Mouse (Mus musculus): ENCODE measurements around the gene Bcap31. TPM values are rescaled to one million over a fixed set of nuclear protein-coding genes. Genes with fewer than 3 reads are reported as not detected.

Gene Bcap31
- polyA plus RNA-seq, 1 experiment from 2014 or later: 129 TPM

DNA sequence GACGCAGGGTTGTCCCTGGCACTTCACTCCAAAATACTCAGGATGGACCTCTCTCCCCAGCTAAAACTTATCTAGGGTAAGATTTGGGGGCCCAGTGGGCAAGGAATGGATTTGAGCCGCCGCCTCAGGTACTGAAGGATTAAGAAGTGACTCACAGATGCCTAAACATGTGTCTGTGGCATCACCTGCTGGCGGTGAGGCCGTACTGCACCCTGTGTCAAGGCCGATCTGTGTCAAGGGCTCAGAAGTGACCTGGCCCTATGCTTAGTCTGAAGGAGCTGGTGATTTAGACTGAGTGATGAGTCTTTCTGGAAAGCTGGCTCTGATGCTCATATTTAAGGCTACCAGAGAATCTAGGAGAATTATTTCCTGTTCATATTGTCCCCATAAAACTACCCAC lies 61.8 kb downstream of the Bcap31 start:
- Histone ChIP-seq H3K4me2 (ENCODE audit: low read depth, low read length) (no peak overlapping the region), H3K4me1 (ENCODE audit: control insufficient read depth, low read depth, low read length) (no peaks in the 10 kb centered on the region), H3K27me3 (ENCODE audit: control insufficient read depth, insufficient read depth, low read depth, low read length) (no peaks in the 10 kb centered on the region; the same call in 1 of the 2 replicates), H3K27ac (ENCODE audit: low read length) (no peak overlapping the region), H3K9ac (ENCODE audit: low read depth, low read length) (no peak overlapping the region), H3K4me3 (ENCODE audit: low read depth, low read length) (no peak overlapping the region), H3K36me3 (ENCODE audit: control insufficient read depth, insufficient read depth) (no peaks in the 10 kb centered on the region), H3K9me3 (replicated peaks; ENCODE audit: control insufficient read depth, low read length) (no peaks in the 10 kb centered on the region)
- WGBS (ENCODE audit: insufficient replicate concordance): 21% methylated on average over 6 of the region's 6 CpGs
- no peak; the same call in 1 of the 2 replicates for ATAC-seq (ENCODE audit: low read depth)

DNA sequence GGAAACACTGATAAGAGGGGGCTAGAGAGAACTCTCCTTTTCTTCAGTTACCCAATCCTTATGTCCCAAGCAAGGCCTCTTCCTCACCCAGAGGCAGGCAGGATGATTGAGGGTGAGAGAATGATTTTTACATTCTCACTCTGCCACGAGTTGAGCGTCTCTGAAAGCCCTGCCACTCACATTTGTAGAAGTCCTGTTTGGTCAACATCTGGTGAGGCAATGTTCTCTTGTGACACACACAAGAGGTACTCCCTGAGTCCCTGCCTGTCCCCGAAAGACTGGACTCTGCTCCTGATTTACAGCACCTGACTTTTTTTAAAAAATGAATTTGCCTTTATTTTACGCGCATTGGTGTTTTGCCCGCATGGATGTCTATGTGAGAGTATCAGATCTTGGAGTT lies 62.6 kb downstream of the Bcap31 start:
- 66% methylated on average over 6 of the region's 6 CpGs for WGBS (ENCODE audit: insufficient replicate concordance)

DNA sequence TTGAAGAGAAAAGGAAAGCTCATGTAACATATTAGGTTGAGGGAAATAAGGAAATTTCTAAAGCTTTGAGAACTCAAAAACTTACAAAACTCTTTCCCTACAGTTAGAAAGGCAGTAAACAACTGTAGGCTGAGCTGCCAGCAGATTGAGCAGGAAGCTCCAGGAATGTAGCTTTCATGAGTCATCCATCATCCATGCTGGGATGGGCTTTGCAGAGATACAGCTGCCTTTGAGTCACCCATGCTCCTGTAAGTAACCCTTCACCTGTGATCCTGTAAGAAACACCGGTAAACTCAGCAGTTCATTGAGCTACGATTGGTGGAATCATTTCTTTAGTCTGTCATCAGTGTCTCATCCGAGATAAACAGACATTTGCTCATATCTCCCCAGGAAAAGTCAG lies 65.1 kb downstream of the Bcap31 start:
- Histone ChIP-seq H3K27ac (ENCODE audit: low read length) (no peak overlapping the region), H3K27me3 (ENCODE audit: control insufficient read depth, insufficient read depth, low read depth, low read length) (no peaks in the 10 kb centered on the region; the same call in 1 of the 2 replicates), H3K4me2 (ENCODE audit: low read depth, low read length) (no peak overlapping the region), H3K9ac (ENCODE audit: low read depth, low read length) (no peak overlapping the region), H3K36me3 (ENCODE audit: control insufficient read depth, insufficient read depth) (no peaks in the 10 kb centered on the region), H3K4me1 (ENCODE audit: control insufficient read depth, low read depth, low read length) (no peaks in the 10 kb centered on the region), H3K9me3 (replicated peaks; ENCODE audit: control insufficient read depth, low read length) (no peaks in the 10 kb centered on the region), H3K4me3 (ENCODE audit: low read depth, low read length) (no peak overlapping the region)
- no peak for ATAC-seq (ENCODE audit: low read depth)
- 56% methylated on average over 3 of the region's 3 CpGs for WGBS (ENCODE audit: insufficient replicate concordance)

More for the DNA sequence above, 62.6 kb downstream of the Bcap31 start:
- Histone ChIP-seq H3K9me3 (replicated peaks; ENCODE audit: control insufficient read depth, low read length) (no peaks in the 10 kb centered on the region), H3K36me3 (ENCODE audit: control insufficient read depth, insufficient read depth) (no peaks in the 10 kb centered on the region), H3K4me3 (ENCODE audit: low read depth, low read length) (no peak overlapping the region), H3K27ac (ENCODE audit: low read length) (no peak overlapping the region), H3K4me1 (ENCODE audit: control insufficient read depth, low read depth, low read length) (no peaks in the 10 kb centered on the region), H3K9ac (ENCODE audit: low read depth, low read length) (no peak overlapping the region), H3K27me3 (ENCODE audit: control insufficient read depth, insufficient read depth, low read depth, low read length) (no peaks in the 10 kb centered on the region; the same call in 1 of the 2 replicates), H3K4me2 (ENCODE audit: low read depth, low read length) (no peak overlapping the region)
- ATAC-seq (ENCODE audit: low read depth): peak; percentile 51

DNA sequence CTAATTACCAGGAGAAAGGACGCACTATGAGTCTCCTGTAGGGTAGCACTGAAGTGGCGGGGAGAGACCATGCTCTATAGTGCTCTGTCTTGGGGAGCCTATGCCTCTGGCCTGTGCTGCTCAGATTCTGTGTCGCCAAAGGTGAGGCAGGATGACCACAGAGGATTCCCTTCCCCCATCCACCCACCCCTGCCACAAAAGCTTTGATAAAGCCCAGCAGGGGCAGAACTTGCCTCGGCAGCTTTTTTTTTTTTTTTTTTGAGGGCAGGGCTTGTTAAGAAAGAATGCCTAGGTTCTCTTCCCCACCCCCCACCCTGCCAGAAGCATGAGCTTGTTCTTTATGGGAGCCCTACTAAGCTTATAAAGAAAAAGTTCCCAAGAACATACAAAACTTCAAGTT lies 70.9 kb downstream of the Bcap31 start:
- no peak for ATAC-seq (ENCODE audit: low read depth)
- Histone ChIP-seq H3K4me2 (ENCODE audit: low read depth, low read length) (no peak overlapping the region), H3K4me1 (ENCODE audit: control insufficient read depth, low read depth, low read length) (no peaks in the 10 kb centered on the region), H3K27me3 (ENCODE audit: control insufficient read depth, insufficient read depth, low read depth, low read length) (peaks cover 13% of the 10 kb centered on the region), H3K9me3 (replicated peaks; ENCODE audit: control insufficient read depth, low read length) (no peaks in the 10 kb centered on the region), H3K4me3 (ENCODE audit: low read depth, low read length) (no peak overlapping the region), H3K27ac (ENCODE audit: low read length) (no peak overlapping the region), H3K9ac (ENCODE audit: low read depth, low read length) (no peak overlapping the region), H3K36me3 (ENCODE audit: control insufficient read depth, insufficient read depth) (no peaks in the 10 kb centered on the region)
- WGBS (ENCODE audit: insufficient replicate concordance): 33% methylated on average over 4 of the region's 4 CpGs

DNA sequence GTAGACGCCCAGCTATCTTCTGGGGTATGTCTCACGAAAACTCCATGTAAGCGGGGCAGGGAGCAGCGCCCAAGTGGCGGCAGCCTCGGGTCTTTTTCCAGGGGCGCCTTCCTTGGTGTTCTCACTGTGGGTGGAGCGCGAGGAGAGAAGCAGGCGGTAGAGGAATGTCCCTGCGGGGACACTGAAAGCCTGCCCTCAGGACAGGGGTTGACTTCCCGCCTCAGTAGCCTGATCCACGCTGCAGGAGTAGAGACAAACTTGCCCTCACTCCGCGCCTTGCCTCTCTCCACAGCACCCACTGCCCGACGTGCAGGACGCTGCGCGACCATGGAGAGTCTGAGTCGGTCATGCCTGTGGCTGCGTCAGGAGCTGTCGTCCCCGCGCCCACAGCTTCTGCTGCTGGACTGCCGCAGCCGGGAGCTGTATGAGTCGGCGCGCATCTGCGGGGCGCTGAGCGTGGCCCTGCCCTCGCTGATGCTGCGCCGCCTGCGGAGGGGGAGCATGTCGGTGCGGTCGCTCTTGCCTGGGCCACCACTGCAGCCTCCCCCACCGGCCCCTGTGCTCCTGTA lies 76.0 kb downstream of the Bcap31 start:
- Histone ChIP-seq H3K4me3 (ENCODE audit: low read depth, low read length) (peak overlapping the region; percentile 49), H3K36me3 (ENCODE audit: control insufficient read depth, insufficient read depth) (no peaks in the 10 kb centered on the region), H3K9me3 (replicated peaks; ENCODE audit: control insufficient read depth, low read length) (no peaks in the 10 kb centered on the region), H3K27ac (ENCODE audit: low read length) (no peak overlapping the region), H3K27me3 (ENCODE audit: control insufficient read depth, insufficient read depth, low read depth, low read length) (peaks cover 61% of the 10 kb centered on the region), H3K9ac (ENCODE audit: low read depth, low read length) (no peak overlapping the region; the same call in 1 of the 2 replicates), H3K4me2 (ENCODE audit: low read depth, low read length) (peak overlapping the region; percentile 50), H3K4me1 (ENCODE audit: control insufficient read depth, low read depth, low read length) (no peaks in the 10 kb centered on the region)
- 21% methylated on average over 40 of the region's 41 CpGs for WGBS (ENCODE audit: insufficient replicate concordance)
- ATAC-seq (ENCODE audit: low read depth): no peak

DNA sequence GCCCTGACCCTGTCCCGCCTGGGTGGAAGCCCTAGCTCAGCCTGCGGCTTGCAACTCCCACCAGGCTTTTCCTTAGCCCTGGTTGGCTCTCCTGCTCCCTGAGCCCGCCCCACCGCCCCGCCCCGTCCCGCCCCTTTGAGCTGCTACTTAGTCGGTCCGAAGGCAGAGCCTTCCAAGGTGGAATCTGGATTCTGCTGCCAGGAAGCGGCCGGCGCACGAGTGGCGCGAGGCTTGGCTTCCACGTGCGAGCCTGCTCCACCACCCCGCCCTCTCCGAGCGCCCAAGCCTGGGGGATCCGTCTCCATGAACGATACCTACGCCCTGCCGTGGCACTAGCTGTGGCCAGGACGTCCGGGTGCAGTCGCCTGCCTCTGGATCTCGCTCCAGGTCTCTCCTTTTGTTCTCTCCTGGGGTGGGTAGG lies 76.7 kb downstream of the Bcap31 start, which contains the start of gene Dusp9:
Gene Dusp9, plus strand, starts transcription at position 165 of the 421 bp plus-strand sequence.
- Histone ChIP-seq H3K27me3 (ENCODE audit: control insufficient read depth, insufficient read depth, low read depth, low read length) (peaks cover 68% of the 10 kb centered on the region), H3K4me2 (ENCODE audit: low read depth, low read length) (peak within 1 kb of the TSS; percentile 50), H3K4me1 (ENCODE audit: control insufficient read depth, low read depth, low read length) (no peaks in the 10 kb centered on the region), H3K36me3 (ENCODE audit: control insufficient read depth, insufficient read depth) (no peaks in the 10 kb centered on the region), H3K27ac (ENCODE audit: low read length) (no peak within 1 kb of the TSS), H3K9me3 (replicated peaks; ENCODE audit: control insufficient read depth, low read length) (no peaks in the 10 kb centered on the region), H3K9ac (ENCODE audit: low read depth, low read length) (peak within 1 kb of the TSS; percentile 20; the same call in 1 of the 2 replicates), H3K4me3 (ENCODE audit: low read depth, low read length) (peak within 1 kb of the TSS; percentile 49)
- WGBS (ENCODE audit: insufficient replicate concordance): 16% methylated on average over 28 of the region's 28 CpGs
- peak; percentile 82 for ATAC-seq (ENCODE audit: low read depth)

DNA sequence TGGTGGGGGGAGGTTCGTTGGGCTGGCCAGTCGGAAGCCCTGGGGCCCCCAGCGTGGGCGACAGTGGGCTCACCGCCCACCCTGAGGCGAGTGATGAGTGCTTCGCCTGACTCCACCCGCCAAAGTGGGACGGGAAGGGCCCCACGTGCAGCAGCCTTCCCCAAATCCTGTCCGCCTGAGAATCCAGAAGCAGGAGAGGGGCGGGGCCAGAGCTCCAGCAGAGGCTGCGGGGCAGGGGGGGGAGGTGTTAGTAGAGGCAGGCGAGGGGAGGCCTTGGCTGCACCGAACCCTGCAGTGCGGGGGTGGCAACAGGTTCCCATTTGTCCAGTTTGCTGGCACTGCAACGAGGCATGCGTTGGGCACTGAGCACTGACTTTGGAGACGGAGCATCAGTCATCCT lies 78.6 kb downstream of the Bcap31 start:
- WGBS (ENCODE audit: insufficient replicate concordance): 24% methylated on average over 19 of the region's 19 CpGs
- ATAC-seq (ENCODE audit: low read depth): no peak
- Histone ChIP-seq H3K27ac (ENCODE audit: low read length) (no peak overlapping the region), H3K4me3 (ENCODE audit: low read depth, low read length) (no peak overlapping the region), H3K36me3 (ENCODE audit: control insufficient read depth, insufficient read depth) (no peaks in the 10 kb centered on the region), H3K27me3 (ENCODE audit: control insufficient read depth, insufficient read depth, low read depth, low read length) (peaks cover 71% of the 10 kb centered on the region), H3K9me3 (replicated peaks; ENCODE audit: control insufficient read depth, low read length) (no peaks in the 10 kb centered on the region), H3K4me2 (ENCODE audit: low read depth, low read length) (peak overlapping the region; percentile 51), H3K4me1 (ENCODE audit: control insufficient read depth, low read depth, low read length) (no peaks in the 10 kb centered on the region), H3K9ac (ENCODE audit: low read depth, low read length) (no peak overlapping the region)

Other genes starting within 250 kb of the Bcap31 start
- gene Bgn, start 232.6 kb downstream of the Bcap31 start, polyA plus RNA-seq (2015; fragmentation: Nextera tagmentation; extraction: Ambion mirVana): 12.7 and 17.0 TPM in 2 replicates
- 0.05 TPM in 1 of 2 replicates, not detected in the other for gene Atp2b3, start 213.1 kb downstream of the Bcap31 start, polyA plus RNA-seq (2015; fragmentation: Nextera tagmentation; extraction: Ambion mirVana)
- 21.3 and 21.5 TPM in 2 replicates for gene Dusp9, start 76.8 kb downstream of the Bcap31 start, polyA plus RNA-seq (2015; fragmentation: Nextera tagmentation; extraction: Ambion mirVana)
- 1.5 and 1.6 TPM in 2 replicates for gene Pnck, start 56.1 kb downstream of the Bcap31 start, polyA plus RNA-seq (2015; fragmentation: Nextera tagmentation; extraction: Ambion mirVana)
- gene Slc6a8, start 43.0 kb downstream of the Bcap31 start, polyA plus RNA-seq (2015; fragmentation: Nextera tagmentation; extraction: Ambion mirVana): 0.12 and 0.50 TPM in 2 replicates
- gene Abcd1, start 422 bp upstream of the Bcap31 start, polyA plus RNA-seq (2015; fragmentation: Nextera tagmentation; extraction: Ambion mirVana): 8.0 and 8.1 TPM in 2 replicates
- gene Plxnb3, start 40.9 kb upstream of the Bcap31 start, polyA plus RNA-seq (2015; fragmentation: Nextera tagmentation; extraction: Ambion mirVana): 0.23 and 0.47 TPM in 2 replicates
- 1.1 and 2.9 TPM in 2 replicates for gene Srpk3, start 58.2 kb upstream of the Bcap31 start, polyA plus RNA-seq (2015; fragmentation: Nextera tagmentation; extraction: Ambion mirVana)
- gene Idh3g, start 70.7 kb upstream of the Bcap31 start, polyA plus RNA-seq (2015; fragmentation: Nextera tagmentation; extraction: Ambion mirVana): 111 and 112 TPM in 2 replicates
- gene Ssr4, start 70.9 kb upstream of the Bcap31 start, polyA plus RNA-seq (2015; fragmentation: Nextera tagmentation; extraction: Ambion mirVana): 158 and 167 TPM in 2 replicates
- 0.02 and 0.08 TPM in 2 replicates for gene Pdzd4, start 108.8 kb upstream of the Bcap31 start, polyA plus RNA-seq (2015; fragmentation: Nextera tagmentation; extraction: Ambion mirVana)
- gene Avpr2, start 175.9 kb upstream of the Bcap31 start, polyA plus RNA-seq (2015; fragmentation: Nextera tagmentation; extraction: Ambion mirVana): 0.08 and 0.25 TPM in 2 replicates
- 0.16 and 0.35 TPM in 2 replicates for gene L1cam, start 179.9 kb upstream of the Bcap31 start, polyA plus RNA-seq (2015; fragmentation: Nextera tagmentation; extraction: Ambion mirVana)
- 6.6 and 7.7 TPM in 2 replicates for gene Arhgap4, start 205.7 kb upstream of the Bcap31 start, polyA plus RNA-seq (2015; fragmentation: Nextera tagmentation; extraction: Ambion mirVana)
- 69.0 and 70.6 TPM in 2 replicates for gene Naa10, start 205.8 kb upstream of the Bcap31 start, polyA plus RNA-seq (2015; fragmentation: Nextera tagmentation; extraction: Ambion mirVana)
- 21.3 and 24.6 TPM in 2 replicates for gene Renbp, start 214.7 kb upstream of the Bcap31 start, polyA plus RNA-seq (2015; fragmentation: Nextera tagmentation; extraction: Ambion mirVana)